Mouse (Mus musculus) heart, embryonic 13.5 days (tissue): ENCODE results near the gene Pask. TPM values are rescaled to one million over a fixed set of nuclear protein-coding genes. Genes with fewer than 3 reads are reported as not detected.

Experiments used
- ATAC-seq: fragments of 200-750 bp; cut with Nextera tagmentation; 2 replicates; pipeline ENCODE4 v1.8.0; 2017; ENCODE audit warnings: moderate TSS enrichment; ENCODE audit not compliant: insufficient number of reproducible peaks, low FRiP score, low TSS enrichment; ENCODE audit errors: extremely low read depth
- H3K27ac ChIP-seq: fragments of 300-500 bp; sonication (generic); replicated peaks from 2 replicates; pipeline ENCODE4 v1.5.1; 2015; ENCODE audit warnings: moderate library complexity, mild to moderate bottlenecking, inconsistent platforms
- H3K27me3 ChIP-seq: fragments of 300-500 bp; sonication (generic); replicated peaks from 2 replicates; pipeline ENCODE4 v1.6.1; 2015; ENCODE audit warnings: mild to moderate bottlenecking, inconsistent platforms
- H3K36me3 ChIP-seq: fragments of 300-500 bp; sonication (generic); 2 replicates; pipeline ENCODE4 v1.6.1; 2015; ENCODE audit warnings: mild to moderate bottlenecking, inconsistent platforms
- H3K4me1 ChIP-seq: fragments of 300-500 bp; sonication (generic); 2 replicates; pipeline ENCODE4 v1.6.1; 2015; ENCODE audit warnings: inconsistent platforms
- H3K4me2 ChIP-seq: fragments of 300-500 bp; sonication (generic); 2 replicates; pipeline ENCODE4 v1.6.1; 2015; ENCODE audit warnings: inconsistent platforms, mild to moderate bottlenecking, moderate library complexity
- H3K4me3 ChIP-seq: fragments of 300-500 bp; sonication (generic); 2 replicates; pipeline ENCODE4 v1.5.1; 2015; ENCODE audit warnings: moderate library complexity, mild to moderate bottlenecking, inconsistent platforms
- H3K9ac ChIP-seq: fragments of 300-500 bp; sonication (generic); 2 replicates; pipeline ENCODE4 v1.6.1; 2015; ENCODE audit warnings: inconsistent platforms, mild to moderate bottlenecking, moderate library complexity
- H3K9me3 ChIP-seq: fragments of 300-500 bp; sonication (generic); 2 replicates; pipeline ENCODE4 v1.6.1; 2016; ENCODE audit warnings: inconsistent platforms
- WGBS: fragments of 180-500 bp; shearing (Covaris S2); methylation state at CpG from one replicate; pipeline ENCODE4 v1.1.7; 2015; ENCODE audit warnings: mixed read lengths; 5-methylcytosine and 5-hydroxymethylcytosine counted together
- polyA plus RNA-seq: library from polyadenylated mRNA; unstranded; fragments of >200 nt; fragmentation: Nextera tagmentation; extraction: Ambion mirVana; gene quantifications from 2 replicates; pipeline ENCODE4 v1.2.1, GENCODE M21; 2015

Gene Pask
- polyA plus RNA-seq, result 7.5 and 7.6 TPM in 2 replicates

DNA sequence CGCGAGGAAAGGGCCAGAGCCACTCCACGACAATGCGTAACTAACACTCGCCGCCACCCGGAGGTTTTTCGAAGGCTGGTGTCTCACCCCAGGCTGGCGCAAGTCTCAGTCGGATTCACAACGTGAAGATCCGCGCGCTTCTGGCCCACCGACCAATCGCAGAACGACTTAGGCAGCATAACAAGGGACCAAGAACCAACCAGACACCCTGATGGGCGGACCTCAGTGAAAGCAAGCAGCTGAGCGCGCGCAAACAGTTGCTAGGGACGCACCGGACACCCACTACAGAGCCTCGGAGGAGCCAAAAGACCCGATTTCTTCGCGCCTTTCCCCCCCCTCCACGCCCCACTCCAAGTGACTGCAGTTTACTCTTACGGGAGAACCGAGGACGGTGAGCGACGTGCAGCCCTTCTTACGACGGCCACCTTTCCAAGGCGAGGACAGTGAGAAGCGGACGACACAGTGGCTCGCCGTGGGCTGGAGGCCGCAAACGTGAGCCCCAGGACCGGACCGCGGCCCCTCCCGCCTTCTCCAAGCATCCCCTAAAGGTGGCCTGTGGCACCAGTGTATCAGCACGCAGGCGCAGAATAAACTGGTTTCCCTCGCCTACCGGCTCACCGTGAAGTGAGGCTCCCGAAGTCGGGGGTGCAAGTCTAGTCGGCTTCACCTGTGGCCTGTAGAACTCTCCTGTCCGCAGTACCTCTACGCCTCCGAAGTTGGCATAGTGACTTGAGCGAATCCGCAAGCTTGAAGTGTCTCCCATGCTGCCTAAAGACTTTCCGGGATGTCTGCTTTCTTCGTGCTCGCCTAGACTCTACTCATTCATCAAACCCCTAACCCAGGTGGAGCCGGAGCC, at the start of gene Pask, which contains the start of gene Ppp1r7:
Gene Pask, minus strand, starts transcription at position 835 of the 856 bp plus-strand sequence.
Gene Ppp1r7, plus strand, starts transcription at position 207 of the 856 bp plus-strand sequence.
- Histone ChIP-seq H3K4me3 (peak within 1 kb of the TSS; percentile 86), H3K9ac (peak within 1 kb of the TSS; percentile 91), H3K4me2 (peak within 1 kb of the TSS; percentile 91), H3K27ac (peak within 1 kb of the TSS; percentile 67), H3K36me3 (peaks cover 16% of the 10 kb centered on the region), H3K27me3 (no peaks in the 10 kb centered on the region), H3K4me1 (peaks cover 15% of the 10 kb centered on the region), H3K9me3 (no peaks in the 10 kb centered on the region)
- peak; percentile 82 for ATAC-seq
- under 1% methylated on average over 63 of the region's 63 CpGs for WGBS

DNA sequence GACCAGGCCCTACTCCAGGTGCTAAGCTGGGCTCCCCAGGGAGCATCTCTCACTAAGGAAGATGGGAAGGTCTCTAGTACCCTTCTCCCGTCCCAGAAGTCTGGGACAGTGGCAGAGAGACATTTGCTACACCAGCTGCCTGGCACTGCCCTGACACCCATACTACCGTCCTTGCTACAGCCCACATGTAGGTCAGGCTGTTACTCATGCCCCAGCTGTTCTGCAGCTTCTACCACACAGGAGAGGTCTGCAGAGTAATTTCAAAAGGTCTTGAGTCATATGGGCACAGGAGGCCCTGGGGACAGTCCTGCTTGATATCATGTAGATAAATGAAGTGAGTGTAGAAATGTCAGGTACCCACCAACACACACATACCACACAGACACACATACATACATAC, 45.6 kb upstream of the Pask start:
- WGBS, result 67% methylated on average over 2 of the region's 2 CpGs
- no peak for ATAC-seq
- Histone ChIP-seq H3K4me3 (no peak overlapping the region), H3K9ac (no peak overlapping the region), H3K4me1 (no peaks in the 10 kb centered on the region), H3K27ac (no peak overlapping the region), H3K9me3 (no peaks in the 10 kb centered on the region), H3K4me2 (no peak overlapping the region), H3K27me3 (no peaks in the 10 kb centered on the region), H3K36me3 (no peaks in the 10 kb centered on the region)

DNA sequence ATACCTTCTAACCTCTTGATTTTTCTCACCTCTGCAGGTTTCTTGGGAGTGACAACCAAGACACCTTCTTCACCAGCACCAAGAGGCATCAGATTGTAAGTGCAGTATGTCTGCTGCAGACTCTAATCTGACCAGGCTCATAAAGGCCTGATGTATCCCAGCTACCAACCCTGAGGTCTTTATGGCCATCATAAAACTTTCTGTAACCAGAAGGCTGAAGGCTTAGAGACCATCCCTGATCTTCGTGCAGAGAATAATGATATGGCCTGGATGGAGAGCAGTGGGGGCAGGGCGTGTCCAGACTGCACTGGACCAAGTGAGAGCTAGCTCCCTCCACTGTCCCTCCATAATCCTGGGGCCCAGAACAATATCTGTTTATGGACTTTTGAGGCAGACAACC, 43.9 kb upstream of the Pask start:
- Histone ChIP-seq H3K4me3 (no peak overlapping the region), H3K27me3 (no peaks in the 10 kb centered on the region), H3K36me3 (no peaks in the 10 kb centered on the region), H3K9me3 (0 out of 2 replicates have a peak, but pooled peaks cover 5% of the 10 kb centered on the region), H3K27ac (no peak overlapping the region), H3K4me1 (no peaks in the 10 kb centered on the region), H3K4me2 (no peak overlapping the region), H3K9ac (no peak overlapping the region)
- no peak for ATAC-seq
- WGBS, result 73% methylated on average over 2 of the region's 2 CpGs

DNA sequence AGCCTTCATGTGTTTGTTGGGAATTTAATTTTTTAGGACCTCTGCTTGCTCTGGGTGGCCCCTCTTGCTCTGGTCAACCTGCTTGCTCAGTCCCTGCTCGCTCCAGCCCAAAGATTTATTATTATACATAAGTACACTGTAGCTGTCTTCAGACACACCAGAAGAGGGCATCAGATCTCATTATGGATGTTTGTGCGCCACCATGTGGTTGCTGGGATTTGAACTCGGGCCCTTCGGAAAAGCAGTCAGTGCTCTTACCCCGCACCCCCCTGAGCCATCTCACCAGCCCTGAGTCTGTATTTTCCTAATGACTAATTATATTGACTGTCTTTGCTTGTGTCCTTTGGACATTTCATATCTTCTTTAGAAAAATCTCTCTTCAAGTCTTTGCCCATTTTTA, 35.8 kb upstream of the Pask start:
- Histone ChIP-seq H3K4me2 (no peak overlapping the region), H3K27ac (no peak overlapping the region), H3K4me1 (no peaks in the 10 kb centered on the region), H3K9me3 (0 out of 2 replicates have a peak, but pooled peaks cover 5% of the 10 kb centered on the region), H3K36me3 (no peaks in the 10 kb centered on the region), H3K27me3 (peaks cover 10% of the 10 kb centered on the region; the same call in 1 of the 2 replicates), H3K4me3 (no peak overlapping the region), H3K9ac (no peak overlapping the region)
- ATAC-seq, result no peak
- WGBS, result 68% methylated on average over 5 of the region's 5 CpGs

DNA sequence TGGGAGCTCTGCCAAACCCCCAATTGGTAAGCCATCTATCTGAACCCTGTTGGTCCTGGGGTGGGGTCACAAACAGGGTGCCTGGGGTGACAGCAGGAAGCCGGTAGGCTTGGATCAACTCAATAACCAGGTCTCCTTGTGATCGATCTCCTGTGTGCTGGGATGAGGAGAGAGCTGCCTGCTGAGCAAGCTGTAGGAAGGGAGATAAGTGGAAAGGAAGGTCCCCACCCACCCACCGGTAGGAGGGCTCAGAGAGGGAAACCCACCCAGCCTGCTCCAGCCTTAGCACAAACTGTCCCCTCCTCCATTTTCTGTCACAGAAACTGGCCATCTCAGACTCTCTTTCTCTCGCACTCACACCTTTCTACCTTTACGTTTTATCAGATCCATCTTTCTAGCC, 34.0 kb upstream of the Pask start:
- 40% methylated on average over 5 of the region's 5 CpGs for WGBS
- no peak overlapping the region for H3K4me2 ChIP-seq
- H3K27me3 ChIP-seq, result peaks cover 10% of the 10 kb centered on the region; the same call in 1 of the 2 replicates
- H3K36me3 ChIP-seq, result no peaks in the 10 kb centered on the region
- H3K9ac ChIP-seq, result no peak overlapping the region
- H3K27ac ChIP-seq, result no peak overlapping the region
- H3K9me3 ChIP-seq, result 0 out of 2 replicates have a peak, but pooled peaks cover 1% of the 10 kb centered on the region
- no peaks in the 10 kb centered on the region for H3K4me1 ChIP-seq
- no peak overlapping the region for H3K4me3 ChIP-seq
- no peak for ATAC-seq

DNA sequence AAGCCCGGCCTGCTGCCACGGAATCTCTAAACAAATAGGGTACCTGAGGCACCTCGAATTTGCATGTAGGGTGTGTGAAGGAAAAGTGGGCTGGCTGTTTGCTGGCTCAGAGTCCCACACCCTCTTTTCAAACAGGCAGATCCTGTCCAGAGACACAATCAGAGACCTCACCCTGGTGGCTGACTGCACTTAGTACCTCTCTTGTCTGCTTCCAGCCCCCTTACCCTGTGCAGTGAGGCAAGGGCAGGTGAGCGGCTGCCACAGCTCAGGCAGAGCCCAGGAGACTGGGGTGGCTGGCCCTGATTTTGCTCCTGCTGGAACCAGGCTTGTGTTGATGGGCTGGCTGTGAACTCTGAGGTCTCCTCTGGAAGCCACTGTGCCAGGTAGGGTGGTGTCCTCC, 30.4 kb upstream of the Pask start, which contains the start of gene Ano7:
Gene Ano7, plus strand, starts transcription at position 266 of the 400 bp plus-strand sequence.
- 78% methylated on average over 4 of the region's 4 CpGs for WGBS
- H3K4me1 ChIP-seq, result no peaks in the 10 kb centered on the region
- H3K9me3 ChIP-seq, result no peaks in the 10 kb centered on the region
- ATAC-seq, result no peak
- no peak within 1 kb of the TSS for H3K9ac ChIP-seq
- no peaks in the 10 kb centered on the region for H3K36me3 ChIP-seq
- no peak within 1 kb of the TSS for H3K4me2 ChIP-seq
- H3K27ac ChIP-seq, result no peak within 1 kb of the TSS
- peaks cover 10% of the 10 kb centered on the region; the same call in 1 of the 2 replicates for H3K27me3 ChIP-seq
- H3K4me3 ChIP-seq, result no peak within 1 kb of the TSS

DNA sequence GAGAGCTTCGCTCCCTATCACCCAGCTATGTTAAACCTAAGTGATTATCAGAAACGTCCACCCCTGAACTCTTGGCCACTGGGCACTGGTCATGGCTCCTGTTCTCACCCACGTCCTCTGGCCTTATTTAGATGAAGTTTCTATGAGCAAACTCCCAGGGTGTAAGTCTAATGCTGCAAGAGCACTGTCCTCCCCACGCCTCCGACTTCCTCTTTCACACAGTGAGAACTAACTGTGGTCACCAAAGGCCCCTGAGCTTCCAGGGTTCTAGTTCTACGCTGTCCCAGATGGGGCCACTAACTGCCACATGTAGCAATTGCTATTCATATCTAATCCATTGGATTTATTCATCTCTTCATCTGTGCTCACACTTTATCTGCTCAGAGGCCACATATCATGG, 22.4 kb upstream of the Pask start:
- H3K36me3 ChIP-seq, result peaks cover 75% of the 10 kb centered on the region
- 91% methylated on average over 6 of the region's 6 CpGs for WGBS

DNA sequence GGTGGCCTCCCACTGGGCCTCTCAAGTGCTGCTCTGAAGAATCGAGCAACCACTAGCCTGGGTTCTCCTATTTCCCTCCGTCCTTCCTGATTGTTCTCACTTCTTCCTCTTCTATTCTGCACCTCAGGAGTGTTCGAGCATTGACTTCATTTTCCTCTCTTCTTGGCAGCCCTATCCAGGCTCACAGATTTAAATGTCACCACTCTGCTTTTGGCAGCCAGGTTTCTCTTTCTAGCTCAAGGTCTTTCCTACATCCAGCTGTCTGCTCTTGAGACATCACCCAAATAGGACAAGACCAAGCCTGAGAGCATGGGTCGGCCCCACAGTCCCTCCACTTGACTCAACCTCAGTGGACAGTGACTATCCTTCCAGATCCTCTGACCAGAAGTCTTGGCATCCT, 19.4 kb upstream of the Pask start:
- Histone ChIP-seq H3K9ac (no peak overlapping the region), H3K9me3 (no peaks in the 10 kb centered on the region), H3K4me2 (no peak overlapping the region), H3K27ac (no peak overlapping the region), H3K4me1 (no peaks in the 10 kb centered on the region), H3K4me3 (no peak overlapping the region), H3K36me3 (peaks cover 96% of the 10 kb centered on the region), H3K27me3 (no peaks in the 10 kb centered on the region)
- WGBS, result 83% methylated on average over 4 of the region's 4 CpGs
- no peak for ATAC-seq

More for the DNA sequence above, 22.4 kb upstream of the Pask start:
- H3K27ac ChIP-seq, result no peak overlapping the region
- H3K9me3 ChIP-seq, result no peaks in the 10 kb centered on the region
- H3K4me3 ChIP-seq, result no peak overlapping the region
- ATAC-seq, result no peak
- no peak overlapping the region for H3K4me2 ChIP-seq
- no peaks in the 10 kb centered on the region for H3K4me1 ChIP-seq
- H3K9ac ChIP-seq, result no peak overlapping the region
- no peaks in the 10 kb centered on the region for H3K27me3 ChIP-seq

DNA sequence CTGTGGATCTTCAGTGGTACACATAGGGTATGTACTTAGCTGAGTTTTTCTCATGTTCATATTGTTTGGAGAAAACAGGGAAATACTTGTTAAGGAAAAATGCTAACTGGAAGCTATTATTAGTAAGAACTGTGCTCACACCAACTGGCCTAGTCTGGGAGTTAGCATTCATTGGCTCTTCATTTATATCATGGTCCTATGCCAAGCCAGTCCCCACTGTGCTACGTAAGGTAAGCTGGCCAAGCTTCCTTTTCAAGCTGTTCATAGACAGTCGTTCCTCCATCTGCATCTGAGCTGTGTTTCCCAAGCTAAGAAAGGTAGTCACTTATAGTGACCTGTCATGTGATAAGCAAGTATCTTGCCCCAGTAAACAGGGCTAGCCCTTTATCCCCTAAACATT, 9.4 kb upstream of the Pask start:
- Histone ChIP-seq H3K4me3 (no peak overlapping the region), H3K36me3 (peaks cover 98% of the 10 kb centered on the region), H3K9ac (no peak overlapping the region), H3K4me2 (no peak overlapping the region), H3K4me1 (no peaks in the 10 kb centered on the region), H3K27ac (no peak overlapping the region), H3K27me3 (no peaks in the 10 kb centered on the region), H3K9me3 (no peaks in the 10 kb centered on the region)
- WGBS, result 92% methylated on average over 2 of the region's 2 CpGs
- ATAC-seq, result no peak

DNA sequence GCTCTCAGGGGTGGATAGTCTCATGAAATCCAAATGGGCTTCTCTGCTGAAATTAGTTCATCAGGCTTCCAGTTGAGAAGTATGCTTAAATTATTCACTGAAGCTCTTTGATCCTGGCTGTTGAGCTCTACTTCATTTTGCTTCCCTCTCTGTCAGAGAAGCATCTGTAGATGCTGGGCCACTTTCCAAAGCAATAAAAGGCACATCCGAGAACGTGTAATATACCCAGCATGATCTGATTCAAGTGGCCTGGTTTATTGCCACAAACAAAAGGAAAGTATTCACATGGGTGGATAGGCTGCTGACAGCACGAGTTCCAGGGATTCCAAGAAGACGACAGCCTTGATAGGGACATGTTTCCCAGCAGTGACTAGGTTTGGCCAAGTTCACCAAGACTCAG, 6.4 kb upstream of the Pask start:
- Histone ChIP-seq H3K4me1 (peaks cover under 1% of the 10 kb centered on the region; the same call in 1 of the 2 replicates), H3K4me3 (no peak overlapping the region), H3K27ac (no peak overlapping the region), H3K36me3 (peaks cover 84% of the 10 kb centered on the region), H3K4me2 (no peak overlapping the region), H3K9ac (0 out of 2 replicates have a peak overlapping the region, but pooled peaks have one; percentile 10), H3K27me3 (no peaks in the 10 kb centered on the region), H3K9me3 (no peaks in the 10 kb centered on the region)
- WGBS, result 58% methylated on average over 4 of the region's 4 CpGs
- no peak for ATAC-seq

DNA sequence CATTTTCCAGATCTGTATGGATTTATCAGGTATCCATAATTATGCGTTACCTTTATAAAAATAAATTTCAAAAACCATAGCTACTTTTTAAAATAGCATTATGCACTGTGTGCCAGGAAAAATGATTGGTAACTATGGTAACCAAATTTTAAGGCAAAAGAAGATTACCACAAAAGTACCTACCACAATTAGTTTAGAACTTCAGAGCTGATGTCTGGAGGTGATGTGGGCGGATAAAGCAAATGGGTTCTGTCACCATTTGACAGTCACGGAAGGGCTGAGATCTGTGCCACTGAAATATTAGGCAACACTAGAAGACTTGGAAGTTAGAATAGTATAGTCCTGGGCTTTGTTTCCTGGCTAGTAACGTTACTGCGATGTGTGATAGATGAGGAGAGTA, 3.9 kb upstream of the Pask start:
- H3K9ac ChIP-seq, result no peak overlapping the region
- no peak overlapping the region for H3K4me3 ChIP-seq
- no peak for ATAC-seq
- 90% methylated on average over 5 of the region's 5 CpGs for WGBS
- H3K27me3 ChIP-seq, result no peaks in the 10 kb centered on the region
- H3K27ac ChIP-seq, result no peak overlapping the region
- no peaks in the 10 kb centered on the region for H3K9me3 ChIP-seq
- H3K4me1 ChIP-seq, result peaks cover 7% of the 10 kb centered on the region
- peaks cover 59% of the 10 kb centered on the region for H3K36me3 ChIP-seq
- no peak overlapping the region for H3K4me2 ChIP-seq
